Mouse (Mus musculus) neutrophil, adult 59 days (primary cell): ENCODE results near the gene Zfp105. TPM values are rescaled to one million over a fixed set of nuclear protein-coding genes. Genes with fewer than 3 reads are reported as not detected.

Source experiments
- total RNA-seq, 2 experiments: library from RNA; stranded (reverse); gene quantifications; 1 replicate in 1 of 2; 2 replicates in 1 of 2; pipeline ENCODE4 v1.2.4; 2023

The Zfp105 gene
- total RNA-seq, result under 1 TPM; 0.44 to 0.86 TPM

DNA sequence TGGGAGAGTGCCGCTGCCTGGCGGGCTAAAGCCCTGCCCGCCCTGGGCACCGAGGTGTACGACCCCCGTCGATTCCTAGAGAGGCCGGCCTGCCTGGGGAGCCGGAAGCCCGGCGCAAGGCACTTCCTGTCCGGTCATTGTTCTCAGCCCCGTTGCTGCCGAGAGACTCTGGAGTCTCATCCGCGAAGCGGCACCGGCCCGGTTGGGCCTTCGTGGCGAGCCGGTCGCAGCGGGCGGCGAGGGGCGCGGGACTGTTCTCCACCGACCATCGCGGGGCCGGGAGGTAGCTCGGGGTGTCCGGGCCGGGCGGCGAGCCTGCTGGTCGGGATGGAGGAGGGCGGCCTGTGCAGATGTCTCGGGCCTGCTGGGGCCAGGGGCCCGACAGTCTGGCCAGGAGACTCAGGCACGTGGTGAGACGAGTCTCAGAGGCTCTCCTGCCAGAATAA, at the start of gene Zfp105:
Gene Zfp105 (plus strand): TSS at position 137 of the 446 bp plus-strand sequence.

DNA sequence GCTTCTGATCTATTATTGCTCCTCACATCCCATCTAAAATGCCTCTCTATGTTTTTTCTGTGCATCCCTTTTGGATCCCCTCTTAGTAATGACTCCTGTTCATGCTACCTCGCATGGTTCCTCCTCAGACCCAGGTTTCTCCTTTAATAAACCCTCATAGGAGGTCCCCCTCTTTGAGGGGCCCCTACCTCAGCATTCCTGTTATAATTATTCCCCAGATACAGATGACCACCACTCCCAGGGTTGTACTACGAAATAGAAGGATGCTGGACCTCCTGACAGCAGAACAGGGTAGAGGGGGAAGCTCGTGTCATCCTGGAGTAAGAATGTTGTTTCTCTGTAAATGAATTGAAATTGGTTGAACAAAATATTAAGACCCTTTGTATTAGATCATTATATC, 37.5 kb upstream of the Zfp105 start, which contains the start of gene Zkscan7:
Gene Zkscan7 (plus strand): TSS at position 301 of the 400 bp plus-strand sequence.

DNA sequence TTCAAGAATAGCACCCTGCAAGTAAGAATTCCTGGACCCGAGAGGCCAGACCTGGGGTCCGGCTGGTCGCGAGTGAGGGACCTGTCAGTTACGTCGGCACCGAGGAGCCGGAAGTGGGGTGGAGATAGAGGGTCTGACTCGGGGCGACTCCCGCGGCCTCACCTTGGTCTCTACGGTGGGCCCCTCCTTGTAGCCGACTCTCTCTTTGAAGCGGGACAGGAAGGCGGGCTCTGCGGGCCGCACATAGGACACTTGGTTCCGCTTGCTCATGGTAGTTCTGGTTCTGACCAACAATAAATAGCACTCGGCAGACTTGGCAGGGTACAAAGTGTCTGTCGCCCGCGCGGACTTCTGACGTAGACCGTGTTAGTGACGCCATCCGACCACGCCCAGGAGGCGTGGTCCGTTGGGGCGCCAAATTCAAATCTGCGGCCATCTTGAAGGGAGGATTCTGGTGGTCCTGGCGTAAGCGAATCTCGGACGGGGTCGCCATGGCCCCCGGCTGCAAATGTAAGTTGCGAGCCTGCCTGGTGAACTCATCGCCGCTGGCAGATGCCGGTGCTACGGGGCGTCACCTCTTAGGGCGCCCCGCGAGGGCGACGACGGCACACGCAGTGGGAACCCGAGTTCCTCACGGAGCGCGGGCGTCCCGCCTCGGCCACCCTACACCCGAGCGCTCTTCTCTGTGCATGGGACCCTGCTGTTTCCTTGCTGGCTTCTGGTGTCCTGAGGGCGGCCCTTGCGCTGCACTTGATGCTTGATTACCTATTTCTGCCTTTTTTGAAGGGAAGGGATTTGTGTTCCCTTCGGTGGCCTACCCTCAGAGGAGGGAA, 28.0 kb downstream of the Zfp105 start, which contains the start of the genes 1110059G10Rik and Kif15:
Gene 1110059G10Rik (minus strand): TSS at position 358 of the 833 bp plus-strand sequence.
Gene Kif15 (plus strand): TSS at position 404 of the 833 bp plus-strand sequence.

Other genes with a start within 250 kb of the Zfp105 start
- not detected for gene Topaz1, start 175.7 kb upstream of the Zfp105 start, total RNA-seq
- 1 to 10 TPM; 4.4 to 6.0 TPM for gene Tcaim, start 117.5 kb upstream of the Zfp105 start, total RNA-seq
- gene Gm35549, start 79.0 kb upstream of the Zfp105 start, total RNA-seq, result not detected
- 100 to 1,000 TPM; 100 to 107 TPM for gene Zfp445, start 57.1 kb upstream of the Zfp105 start, total RNA-seq
- under 1 TPM; 0.49 to 0.87 TPM for gene Zkscan7, start 37.4 kb upstream of the Zfp105 start, total RNA-seq
- 10 to 100 TPM; 23.2 to 25.3 TPM for gene 1110059G10Rik, start 27.9 kb downstream of the Zfp105 start, total RNA-seq
- gene Kif15, start 28.0 kb downstream of the Zfp105 start, total RNA-seq, result 10 to 100 TPM; 60.1 to 86.8 TPM
- gene Tmem42, start 98.3 kb downstream of the Zfp105 start, total RNA-seq, result 1 to 10 TPM; 3.7 to 6.0 TPM
- not detected for gene Tgm4, start 111.7 kb downstream of the Zfp105 start, total RNA-seq
- 100 to 1,000 TPM; 105 to 116 TPM for gene Zdhhc3, start 190.1 kb downstream of the Zfp105 start, total RNA-seq
- 10 to 100 TPM; 26.9 to 29.5 TPM for gene Exosc7, start 190.1 kb downstream of the Zfp105 start, total RNA-seq
- gene Clec3b, start 227.9 kb downstream of the Zfp105 start, total RNA-seq, result not detected